Comparison of ENCODE assay signal across 8 mouse cellular contexts in the genomic region with DNA sequence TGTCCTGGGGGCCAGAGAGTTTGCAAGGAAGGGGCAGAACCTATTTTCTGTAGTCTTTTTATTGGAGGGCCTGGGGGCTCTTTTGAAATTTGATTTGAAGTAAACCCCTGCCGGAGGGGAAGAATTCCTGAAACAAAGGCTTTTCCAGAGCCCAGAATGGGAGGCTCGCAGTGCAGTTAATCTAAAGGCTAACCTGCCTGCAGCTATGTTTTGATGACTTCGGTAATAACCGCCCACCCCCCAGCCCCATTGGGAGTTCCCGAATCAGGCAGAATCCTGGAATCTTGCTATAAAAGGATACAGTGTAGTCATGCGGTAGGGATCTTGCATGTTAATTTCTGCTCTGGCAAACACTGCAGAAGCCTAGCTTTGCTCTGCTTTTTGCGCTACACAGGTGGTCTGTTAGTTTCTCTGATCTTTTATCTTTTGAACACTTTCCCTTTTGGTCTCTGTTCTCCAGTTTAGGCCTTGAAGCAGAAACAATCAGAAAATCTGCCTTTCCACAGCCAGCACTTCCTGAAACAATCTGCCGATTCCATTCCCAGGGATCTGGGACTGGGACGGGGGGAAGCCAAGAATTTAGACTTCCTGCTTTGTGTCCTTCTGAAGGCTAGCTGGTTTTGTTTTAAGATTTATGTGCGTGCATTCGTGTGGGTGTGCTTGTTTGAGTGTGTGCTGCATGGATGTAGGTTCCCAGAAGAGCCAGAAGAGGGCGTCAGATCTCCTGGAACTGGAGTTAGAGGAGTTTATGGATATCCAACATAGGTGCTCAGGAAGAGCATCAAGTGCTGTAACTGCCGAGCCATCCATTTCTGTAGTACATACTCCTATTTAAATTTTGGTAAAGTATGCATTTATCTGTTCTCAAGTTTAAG. TPM values are rescaled to one million over a fixed set of nuclear protein-coding genes. Genes with fewer than 3 reads are reported as not detected.
DNase-seq lines count a peak whose midpoint lies in the region; ATAC-seq and TF ChIP-seq lines count a peak whose summit lies in the region.

No protein-coding gene starts in this region.

- H3K27me3 ChIP-seq in liver, embryonic 13.5 days, result peaks cover 64% of the 10 kb centered on the region
- H3K27me3 ChIP-seq in small intestine, adult 2 months (ENCODE audit: control insufficient read depth, insufficient read depth, low read length), result no peaks in the 10 kb centered on the region

- H3K9me3 ChIP-seq in liver, embryonic 13.5 days (replicated peaks), result no peaks in the 10 kb centered on the region; the same call in 1 of the 2 replicates

- peak overlapping the region; percentile 94; the same call in 1 of the 2 replicates for H3K27ac ChIP-seq in liver, embryonic 13.5 days
- H3K27ac ChIP-seq in small intestine, adult 2 months (ENCODE audit: insufficient read depth, low read depth, low read length), result no peak overlapping the region

- intact Hi-C loops in left cerebral cortex, postnatal 14 days (cut with DNase I), result no loop called here

- no peak for ATAC-seq in liver, embryonic 13.5 days (ENCODE audit: low read depth)

- WGBS in liver, embryonic 13.5 days (ENCODE audit: insufficient replicate concordance), result 28% methylated on average over 13 of the region's 13 CpGs
- WGBS in small intestine, adult 2 months, result 81% methylated on average over 13 of the region's 13 CpGs

- TF ChIP-seq POLR2A in small intestine, adult 2 months (IDR thresholded peaks at IDR 0.05; ENCODE audit: low read depth, low read length), result no peak

- DNase-seq in left cerebral cortex, postnatal 14 days (ENCODE audit: low spot score in 2 of 2), result peak; percentile 20 to 64
- DNase-seq in left cerebral cortex, adult 18-20 months (ENCODE audit: low spot score in 2 of 2), result no peak
- peak; percentile 61 for DNase-seq in embryo, embryonic 9.5 days (ENCODE audit: extremely low spot score)
- DNase-seq in heart, postnatal 4 days, result peak; percentile 19
- no peak for DNase-seq in liver, embryonic 13.5 days
- DNase-seq in ovary, postnatal 10 days (ENCODE audit: low spot score), result no peak
- no peak for DNase-seq in lung, postnatal 4 days

- no peaks in the 10 kb centered on the region for H3K36me3 ChIP-seq in liver, embryonic 13.5 days
- no peaks in the 10 kb centered on the region for H3K36me3 ChIP-seq in small intestine, adult 2 months (ENCODE audit: control insufficient read depth, insufficient read depth, low read length)

- H3K4me1 ChIP-seq in liver, embryonic 13.5 days (replicated peaks), result peaks cover 82% of the 10 kb centered on the region
- peaks cover 10% of the 10 kb centered on the region for H3K4me1 ChIP-seq in small intestine, adult 2 months (ENCODE audit: control insufficient read depth, insufficient read depth, insufficient read length, low read length)

- H3K4me3 ChIP-seq in liver, embryonic 13.5 days (replicated peaks), result peak overlapping the region; percentile 71
- no peak overlapping the region for H3K4me3 ChIP-seq in small intestine, adult 2 months (ENCODE audit: low read depth, low read length)

- H3K9ac ChIP-seq in liver, embryonic 13.5 days, result peak overlapping the region; percentile 79

- peak; percentile 32; the same call in 1 of the 2 replicates for TF ChIP-seq CTCF in small intestine, adult 2 months (IDR thresholded peaks at IDR 0.05; ENCODE audit: extremely low read depth, insufficient read length, insufficient replicate concordance, low read depth, low read length)

- peak overlapping the region; percentile 98 for H3K4me2 ChIP-seq in liver, embryonic 13.5 days

RNA-seq across cellular contexts. Expression of gene Rragd, which starts 2.2 kb away (rescaled TPM):
- total RNA-seq in left cerebral cortex, postnatal 14 days (2021), result 10 to 100 TPM; 65.9 to 78.5 TPM
- total RNA-seq in left cerebral cortex, adult 18-20 months (2021), result 10 to 100 TPM; 94.8 to 95.0 TPM
- total RNA-seq in heart, postnatal 4 days (2021), result 10 to 100 TPM; 81.7 to 84.3 TPM
- polyA plus RNA-seq in liver, embryonic 13.5 days (2015; fragmentation: Nextera tagmentation; extraction: Ambion mirVana), result 3.6 and 5.6 TPM in 2 replicates
- polyA plus RNA-seq in small intestine, adult 2 months (2012; rRNA removed), result 4.7 and 14.9 TPM in 2 replicates

RNA-seq across cellular contexts. Expression of gene Ankrd6, which starts 34.4 kb away (rescaled TPM):
- total RNA-seq in left cerebral cortex, postnatal 14 days (2021), result 10 to 100 TPM; 36.1 to 38.9 TPM
- 10 to 100 TPM; 55.8 to 59.2 TPM for total RNA-seq in left cerebral cortex, adult 18-20 months (2021)
- total RNA-seq in heart, postnatal 4 days (2021), result 1 to 10 TPM; 7.2 to 8.2 TPM
- 0.67 and 0.89 TPM in 2 replicates for polyA plus RNA-seq in liver, embryonic 13.5 days (2015; fragmentation: Nextera tagmentation; extraction: Ambion mirVana)
- 0.17 and 0.27 TPM in 2 replicates for polyA plus RNA-seq in small intestine, adult 2 months (2012; rRNA removed)

RNA-seq across cellular contexts. Expression of gene Ube2j1, which starts 46.2 kb away (rescaled TPM):
- 100 to 1,000 TPM; 109 to 118 TPM for total RNA-seq in left cerebral cortex, postnatal 14 days (2021)
- total RNA-seq in left cerebral cortex, adult 18-20 months (2021), result 100 to 1,000 TPM; 110 to 117 TPM
- total RNA-seq in heart, postnatal 4 days (2021), result 10 to 100 TPM; 44.9 to 46.6 TPM
- 32.7 and 43.2 TPM in 2 replicates for polyA plus RNA-seq in liver, embryonic 13.5 days (2015; fragmentation: Nextera tagmentation; extraction: Ambion mirVana)
- polyA plus RNA-seq in small intestine, adult 2 months (2012; rRNA removed), result 8.8 and 18.5 TPM in 2 replicates

Comparison
In these comparisons a context has a peak if more than half of its experiments do, and no peak if none do; other contexts are left out.
1. DNase-seq: peak in left cerebral cortex, postnatal 14 days (2 of 2), embryo, embryonic 9.5 days (single experiment) and heart, postnatal 4 days (single experiment); none in left cerebral cortex, adult 18-20 months (0 of 2), liver, embryonic 13.5 days (single experiment), ovary, postnatal 10 days (single experiment) and lung, postnatal 4 days (0 of 2).
2. RNA of gene Ankrd6, which starts 34.4 kb away (total RNA-seq): 55.8 to 59.2 TPM in left cerebral cortex, adult 18-20 months and 36.1 to 38.9 TPM in left cerebral cortex, postnatal 14 days; 7.2 to 8.2 TPM in heart, postnatal 4 days; every median in the first group is over 4 times any median in the second.